Mouse (Mus musculus): ENCODE data around the gene Tgfb2.

Tgfb2 gene

GRCm38 (mm10) chr1:186582113-186582512, 123.7 kb downstream of the Tgfb2 start:
- CTCF ChIA-PET, result no interaction called here

- CTCF ChIA-PET, result no interaction called here
Observed at GRCm38 (mm10) chr1:186581666-186582065, 124.1 kb downstream of the Tgfb2 start.

DNA sequence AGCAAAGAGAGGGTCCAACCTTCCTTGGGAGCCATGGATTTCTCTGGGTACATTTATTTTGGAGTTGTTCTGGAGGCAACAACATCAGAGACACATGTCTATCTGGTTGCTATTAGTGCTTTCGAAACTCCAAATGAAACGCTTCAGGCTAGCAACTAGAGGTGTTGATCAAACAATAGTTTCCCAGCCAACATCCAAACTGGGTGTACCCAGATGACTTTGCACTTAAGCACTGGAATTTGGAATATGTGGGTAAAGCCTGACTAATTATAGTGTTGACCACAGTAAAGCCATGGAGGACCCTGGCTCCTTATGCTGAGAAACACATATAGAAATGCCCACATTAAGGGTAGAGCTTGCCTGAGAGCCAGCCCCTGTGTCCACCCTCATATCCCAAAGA, 124.7 kb downstream of the Tgfb2 start:
- CTCF ChIA-PET, result no interaction called here

DNA sequence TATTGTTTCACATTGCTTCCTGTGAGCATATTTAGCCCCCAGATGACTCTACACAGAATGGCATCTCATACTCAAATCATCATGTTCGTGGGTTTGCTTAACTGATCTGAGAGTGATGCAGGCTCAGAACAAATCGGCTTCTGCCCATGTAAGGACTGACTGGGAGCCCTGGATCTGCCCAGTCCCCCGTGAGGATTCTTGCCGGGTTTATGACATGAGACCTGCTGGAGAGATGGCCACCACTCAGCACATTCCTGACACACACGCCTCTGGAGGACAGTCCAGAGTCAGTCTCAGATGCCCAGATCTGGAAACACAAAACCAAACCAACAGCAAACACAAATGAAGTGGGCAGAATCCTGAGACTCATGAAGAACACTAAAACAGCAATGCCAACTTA, 128.5 kb downstream of the Tgfb2 start:
- CTCF ChIA-PET, result no interaction called here

DNA sequence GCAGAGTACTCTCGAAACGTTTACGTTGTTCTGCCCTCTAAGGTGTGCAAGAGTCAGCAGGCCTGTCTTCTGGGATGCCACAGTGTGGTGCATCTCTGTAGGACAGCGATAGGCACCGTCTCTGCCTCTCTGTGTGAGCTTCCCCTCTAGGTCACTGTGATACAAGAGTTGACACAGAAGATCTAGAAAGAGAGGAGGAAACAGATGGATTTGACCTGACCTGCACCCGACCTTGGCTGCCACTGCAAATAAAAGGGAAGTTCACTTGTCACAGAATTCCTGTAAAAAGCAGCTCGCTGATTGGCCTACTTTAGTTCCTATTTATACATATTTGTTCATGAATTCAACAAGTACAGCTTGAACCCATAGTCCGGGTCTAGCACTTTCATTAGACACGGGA, 130.2 kb downstream of the Tgfb2 start:
- CTCF ChIA-PET, result no interaction called here

GRCm38 (mm10) chr1:186575074-186575473, 130.7 kb downstream of the Tgfb2 start:
- CTCF ChIA-PET, result no interaction called here
